Mouse (Mus musculus): Measurements from ENCODE around the gene Ezh1.
A peak's percentile ranks its signal among the peaks of the same experiment; 100 is the strongest.

The Ezh1 gene

DNA sequence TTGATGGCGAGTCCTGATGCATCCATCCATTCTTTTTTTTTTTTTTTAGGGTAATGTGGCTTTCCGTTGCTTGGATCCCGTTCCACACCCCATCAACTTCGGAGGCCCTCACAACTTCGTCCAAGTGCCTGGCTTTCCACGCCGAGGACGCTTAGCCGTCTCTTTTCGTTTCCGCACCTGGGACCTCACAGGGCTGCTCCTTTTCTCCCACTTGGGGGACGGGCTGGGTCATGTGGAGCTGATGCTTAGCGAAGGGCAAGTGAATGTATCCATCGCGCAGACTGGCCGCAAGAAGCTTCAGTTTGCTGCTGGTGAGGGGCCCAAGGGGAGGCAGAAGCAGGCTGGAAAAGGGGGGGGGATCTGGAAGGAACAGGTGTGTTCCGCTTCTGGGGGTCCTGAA is 46.0 kb downstream of the Ezh1 start:
- DNase-seq: no peak

DNA sequence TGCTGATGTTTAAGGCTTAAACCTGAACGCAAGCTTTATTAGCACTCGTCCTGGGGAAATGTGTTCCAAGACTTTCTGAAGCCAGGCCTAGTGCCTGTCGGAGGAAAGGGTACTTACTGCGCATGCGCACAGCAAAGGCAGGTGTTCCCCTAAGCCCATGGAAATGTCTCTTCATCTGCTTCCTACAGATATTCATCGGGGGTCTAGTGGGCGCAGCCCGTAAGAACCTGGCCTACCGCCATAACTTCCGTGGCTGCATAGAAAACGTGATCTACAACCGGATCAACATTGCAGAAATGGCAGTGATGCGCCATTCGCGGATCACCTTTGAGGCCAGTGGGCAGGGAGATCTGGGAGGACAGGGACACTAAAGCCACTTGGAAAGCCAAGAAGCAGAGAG is 47.0 kb downstream of the Ezh1 start:
- DNase-seq: no peak

DNA sequence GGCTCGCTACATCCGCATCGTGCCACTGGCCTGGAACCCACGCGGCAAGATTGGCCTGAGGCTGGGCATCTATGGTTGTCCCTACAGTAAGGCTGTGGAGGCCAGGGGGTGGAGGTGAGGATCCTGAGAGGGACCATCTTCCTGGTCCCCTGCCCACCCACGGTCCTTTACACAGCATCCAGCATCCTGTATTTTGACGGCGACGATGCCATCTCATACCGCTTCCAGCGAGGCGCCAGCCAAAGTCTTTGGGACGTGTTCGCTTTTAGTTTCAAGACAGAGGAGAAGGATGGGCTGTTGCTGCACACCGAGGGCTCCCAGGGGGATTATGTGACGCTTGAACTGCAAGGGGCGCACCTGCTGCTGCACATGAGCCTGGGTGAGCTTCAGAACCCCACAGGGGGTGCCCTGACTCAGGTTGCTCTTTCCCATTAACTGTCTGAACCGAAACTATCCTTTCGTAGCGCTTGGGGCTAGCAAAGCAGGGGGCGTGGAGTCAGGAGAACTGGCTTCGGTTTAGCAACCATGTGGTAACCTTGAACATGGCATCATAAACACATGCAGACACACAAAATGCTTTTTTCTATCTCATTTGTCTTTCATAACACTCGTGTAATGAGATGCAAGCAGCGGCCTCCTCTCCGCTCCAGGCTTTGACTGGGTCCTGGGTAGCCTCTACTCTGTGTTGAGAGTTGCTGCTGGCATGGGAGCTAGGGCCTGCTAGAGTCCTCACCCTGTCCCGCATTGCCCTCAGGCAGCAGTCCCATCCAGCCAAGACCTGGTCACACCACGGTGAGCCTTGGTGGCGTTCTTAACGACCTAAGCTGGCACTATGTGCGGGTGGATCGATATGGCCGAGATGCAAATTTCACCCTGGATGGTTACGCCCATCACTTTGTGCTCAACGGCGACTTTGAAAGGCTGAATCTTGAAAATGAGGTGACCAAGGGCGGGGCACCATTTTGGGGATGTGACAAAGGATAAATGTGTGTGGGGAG is 47.9 kb downstream of the Ezh1 start:
- no peak for DNase-seq

DNA sequence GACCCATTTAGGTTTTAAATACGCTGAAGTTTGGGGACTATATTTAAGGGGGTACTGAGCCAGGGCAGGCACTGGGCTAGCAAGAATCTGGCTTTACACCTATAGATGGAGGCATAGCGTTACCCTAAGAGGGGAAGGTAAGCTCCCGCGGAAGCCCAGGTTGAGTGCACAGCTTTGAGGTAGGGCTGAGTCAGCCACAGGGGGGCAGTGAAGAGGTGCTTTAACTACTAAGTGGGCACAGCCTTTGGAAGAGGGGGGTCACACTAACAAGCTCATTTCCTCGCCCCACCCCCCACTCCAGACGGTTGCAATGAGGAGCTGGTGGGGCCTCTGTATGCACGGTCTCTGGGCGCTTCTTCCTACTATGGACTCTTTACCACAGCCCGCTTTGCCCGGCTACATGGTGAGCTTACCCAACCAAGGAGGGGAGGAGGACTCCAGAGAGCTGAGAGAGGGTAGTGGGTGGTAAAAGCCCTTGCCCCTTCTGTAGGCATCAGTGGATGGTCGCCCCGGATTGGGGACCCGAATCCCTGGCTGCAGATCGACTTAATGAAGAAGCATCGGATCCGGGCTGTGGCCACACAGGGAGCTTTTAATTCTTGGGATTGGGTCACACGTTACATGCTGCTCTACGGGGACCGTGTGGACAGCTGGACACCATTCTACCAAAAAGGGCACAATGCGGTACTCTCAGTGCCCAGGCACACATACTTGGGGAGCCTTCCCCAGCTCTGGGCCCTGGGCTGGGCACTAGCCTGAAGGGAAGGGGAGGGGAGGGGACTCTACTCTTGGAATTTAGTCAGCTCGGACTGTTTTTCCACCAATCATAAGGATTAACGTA is 49.1 kb downstream of the Ezh1 start:
- DNase-seq: peak; percentile 51 to 85

DNA sequence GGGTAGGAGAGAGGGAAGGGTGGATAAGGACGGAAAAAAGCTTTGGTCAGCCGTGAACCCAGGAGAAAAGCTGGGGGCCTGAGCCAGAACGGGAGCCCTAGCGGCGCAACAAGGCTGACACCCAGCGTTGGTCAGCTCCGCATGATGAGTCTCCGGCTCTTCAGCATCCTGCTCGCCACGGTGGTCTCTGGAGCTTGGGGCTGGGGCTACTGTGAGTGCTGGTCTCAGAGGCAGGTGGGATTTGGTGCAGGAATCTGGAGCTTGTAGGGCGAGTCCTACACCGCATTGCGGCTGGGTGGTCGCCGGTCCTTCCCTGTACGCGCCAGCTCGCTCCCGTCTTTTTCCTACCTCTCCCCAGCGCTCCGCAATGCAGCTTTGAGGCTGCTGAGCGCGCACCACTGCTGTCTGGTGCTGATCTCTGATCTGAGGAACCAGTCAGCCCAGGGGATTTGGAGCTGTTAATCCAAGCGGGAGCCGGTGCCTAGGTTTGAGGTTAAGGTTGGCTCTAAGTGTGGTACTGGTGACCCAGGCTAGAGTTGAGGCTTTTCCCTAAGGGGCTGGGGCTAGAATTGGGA is 50.1 kb downstream of the Ezh1 start:
- peak in 1 of 2 experiments; percentile 68 for DNase-seq

GRCm38 (mm10) chr11:101175636-101176116 is 50.6 kb downstream of the Ezh1 start:
- no peak for DNase-seq

GRCm38 (mm10) chr11:101174851-101175628 is 51.2 kb downstream of the Ezh1 start, which contains the start of gene Ccr10:
TSS of gene Ccr10 (minus strand) at chr11:101175443.
- peak in 1 of 2 experiments; percentile 49 for DNase-seq

DNA sequence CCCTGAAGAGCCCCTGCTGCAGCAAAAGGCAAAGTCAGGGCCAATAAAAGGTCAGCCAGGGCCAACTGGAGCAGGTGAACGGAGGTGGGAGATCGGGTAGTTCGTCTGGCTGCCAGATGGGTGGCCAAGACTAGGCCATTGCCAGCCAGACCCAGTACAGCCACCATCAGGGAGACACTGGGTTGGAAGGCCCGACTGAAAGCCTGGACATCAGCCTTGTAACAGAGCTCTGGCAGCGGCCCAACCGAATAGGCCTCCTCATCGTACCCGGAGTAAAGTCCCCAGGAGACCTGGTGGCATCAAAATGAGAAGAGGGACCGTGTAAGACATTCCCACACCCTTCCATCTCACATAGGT is 51.9 kb downstream of the Ezh1 start:
- DNase-seq: peak in 1 of 2 experiments; percentile 59

- DNase-seq: peak; percentile 86 to 89
These were observed 52.5 kb downstream of the Ezh1 start for GRCm38 (mm10) chr11:101173631-101174388.

GRCm38 (mm10) chr11:101173112-101173511 is 53.2 kb downstream of the Ezh1 start:
- DNase-seq: peak; percentile 86 to 91

- DNase-seq: no peak
These were observed 53.8 kb downstream of the Ezh1 start for GRCm38 (mm10) chr11:101172434-101172815.

DNA sequence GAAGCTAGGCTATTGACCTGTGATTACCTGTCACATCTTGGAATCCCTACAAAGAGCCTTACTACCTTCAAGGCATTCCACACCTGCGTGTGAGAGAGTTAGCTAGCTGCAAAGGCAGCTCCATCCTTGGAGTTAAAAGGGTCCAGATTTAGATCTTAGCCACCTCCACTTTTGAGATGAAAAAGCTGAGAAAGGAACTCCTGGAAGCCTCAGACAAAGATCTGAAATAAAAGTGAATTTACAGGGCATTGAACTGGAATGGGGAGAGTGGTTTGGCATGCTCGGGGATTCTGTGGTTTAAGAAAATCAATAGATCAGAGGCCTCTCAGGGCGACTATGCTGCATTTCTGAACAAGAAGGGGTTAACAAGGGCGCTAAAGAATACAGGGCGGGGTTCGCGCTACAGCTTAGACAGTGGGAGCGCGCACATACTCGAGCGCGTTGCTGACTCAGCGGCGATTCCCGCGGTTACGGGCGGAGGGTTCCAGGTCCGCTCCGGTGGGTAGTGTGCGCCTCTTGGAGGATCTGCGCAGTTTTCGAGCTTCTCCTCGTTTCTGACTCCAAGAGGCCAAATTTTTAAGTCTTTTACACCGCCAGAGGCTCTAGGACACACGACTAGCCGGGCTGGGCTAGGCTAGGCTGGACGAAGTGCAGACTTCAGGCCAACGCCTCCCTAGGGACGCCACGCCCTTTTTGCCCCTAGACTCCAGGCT is 54.4 kb downstream of the Ezh1 start:
- peak; percentile 72 to 81 for DNase-seq

DNA sequence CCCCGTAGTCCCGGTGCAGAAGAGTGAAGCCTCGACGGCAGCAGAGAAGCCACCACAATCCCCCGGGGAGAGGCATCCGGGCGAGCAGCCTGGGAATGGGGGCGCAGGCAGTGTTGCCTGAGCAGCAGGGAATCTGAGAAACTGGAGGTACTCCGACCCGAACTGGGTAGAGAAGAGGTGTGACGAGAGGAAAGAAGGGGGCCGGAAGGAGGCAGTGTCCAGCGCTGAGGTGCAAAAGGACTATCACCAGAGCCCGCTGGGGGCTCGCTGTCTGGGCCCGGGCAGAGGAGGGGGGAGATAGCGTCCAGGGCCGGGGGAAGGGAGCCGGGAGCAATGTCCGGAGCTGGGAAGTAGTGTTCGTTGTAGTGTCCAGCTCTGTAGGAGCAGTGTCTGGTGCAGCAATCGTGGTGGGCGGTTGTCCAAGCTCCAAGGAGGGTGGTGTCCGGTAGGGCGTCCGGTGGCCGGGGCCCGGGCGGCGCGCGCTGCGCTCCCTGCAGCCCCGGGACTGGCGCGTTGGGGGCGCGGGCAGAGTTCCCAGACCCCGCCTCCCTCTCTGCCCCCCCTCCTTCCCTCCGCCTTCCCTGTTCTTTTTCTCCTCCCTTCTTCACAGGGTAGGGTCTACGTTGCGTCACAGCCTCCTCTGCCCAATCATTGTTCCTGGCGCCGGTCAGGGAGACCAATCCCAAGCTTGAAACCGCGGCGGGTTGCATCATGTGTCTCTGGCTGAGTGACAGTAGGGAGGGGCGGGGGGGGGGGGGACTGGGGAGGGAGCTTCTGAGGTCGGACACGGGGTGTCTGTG is 55.3 kb downstream of the Ezh1 start, which contains the start of gene Plekhh3:
Gene Plekhh3 (minus strand): TSS at position 541 of the 800 bp plus-strand sequence.
- DNase-seq: peak; percentile 94 to 99

GRCm38 (mm10) chr11:101170354-101170810 is 55.9 kb downstream of the Ezh1 start, which contains the start of gene Cntnap1:
TSS of gene Cntnap1 (plus strand) at chr11:101170523.
- peak; percentile 63 to 76 for DNase-seq

- no peak for DNase-seq
These were observed 56.8 kb downstream of the Ezh1 start for GRCm38 (mm10) chr11:101169301-101170107.

DNA sequence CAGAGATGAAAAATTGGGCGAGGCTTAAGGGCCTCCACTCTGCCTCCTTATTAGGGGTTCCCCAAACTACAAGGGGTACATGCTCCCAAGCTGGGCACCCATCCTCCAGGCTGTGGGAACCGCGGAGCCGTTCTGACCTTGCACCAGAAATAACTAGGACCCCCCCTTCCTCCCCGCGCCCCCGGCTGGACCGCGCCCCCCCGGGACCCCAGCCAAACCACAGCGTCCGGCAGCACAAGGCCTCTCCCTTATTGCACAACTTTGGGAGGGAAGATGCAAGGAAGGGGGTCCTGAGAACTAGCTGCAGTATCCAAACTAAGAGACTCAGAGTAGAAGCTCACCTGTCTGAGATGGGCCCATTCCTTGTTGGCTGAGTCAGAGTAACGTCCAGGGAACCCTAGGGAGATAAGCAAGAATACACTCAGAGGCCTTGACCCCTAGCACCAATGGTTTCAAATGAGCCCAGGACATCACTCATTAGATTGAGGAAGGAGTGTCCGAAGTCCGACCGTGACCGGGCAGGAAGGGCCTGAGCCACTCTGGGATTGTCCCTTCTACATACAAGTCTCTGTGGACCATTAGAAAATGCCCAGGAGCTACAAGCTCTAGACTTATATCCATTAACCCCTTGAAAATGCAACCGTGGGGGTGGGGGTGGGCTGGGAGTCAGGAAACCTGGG is 57.8 kb downstream of the Ezh1 start:
- DNase-seq: peak; percentile 60 to 77

GRCm38 (mm10) chr11:101167963-101168300 is 58.3 kb downstream of the Ezh1 start:
- DNase-seq: no peak

Measured in kidney, postnatal 36 days (tissue).